Mouse (Mus musculus) lung, postnatal 0 days (tissue): ENCODE data around the gene Crxos. TPM values are rescaled to one million over a fixed set of nuclear protein-coding genes. Genes with fewer than 3 reads are reported as not detected.
A peak's percentile ranks its signal among the peaks of the same experiment; 100 is the strongest.

ENCODE experiments used
- ATAC-seq: fragments of 200-750 bp; cut with Nextera tagmentation; 2 replicates; pipeline ENCODE4 v1.8.0; 2017; ENCODE audit warnings: moderate library complexity
- DNase-seq: peaks from one replicate; pipeline ENCODE4 v3.0.0-alpha.2; 2016; ENCODE audit warnings: low spot score
- H3K27ac ChIP-seq: fragments of 300-500 bp; sonication (generic); 2 replicates; pipeline ENCODE4 v1.5.1; 2014; ENCODE audit warnings: antibody characterized with exemption, mild to moderate bottlenecking, low read length, mixed read lengths
- H3K27me3 ChIP-seq: fragments of 300-500 bp; sonication (generic); replicated peaks from 2 replicates; pipeline ENCODE4 v1.6.1; 2014; ENCODE audit warnings: low read length, mixed read lengths; ENCODE audit not compliant: insufficient read depth
- H3K36me3 ChIP-seq: fragments of 300-500 bp; sonication (generic); 2 replicates; pipeline ENCODE4 v1.6.1; 2014; ENCODE audit warnings: low read length, mixed read lengths; ENCODE audit not compliant: insufficient read depth
- H3K4me1 ChIP-seq: fragments of 300-500 bp; sonication (generic); 2 replicates; pipeline ENCODE4 v1.6.1; 2014; ENCODE audit warnings: antibody characterized with exemption, low read depth, low read length, mixed read lengths; ENCODE audit not compliant: insufficient read depth
- H3K4me2 ChIP-seq: fragments of 300-500 bp; sonication (generic); replicated peaks from 2 replicates; pipeline ENCODE4 v1.6.1; 2014; ENCODE audit warnings: low read depth, mild to moderate bottlenecking, low read length, moderate library complexity, mixed read lengths
- H3K4me3 ChIP-seq: fragments of 300-500 bp; sonication (generic); 2 replicates; pipeline ENCODE4 v1.5.1; 2014; ENCODE audit warnings: low read depth, low read length
- H3K9ac ChIP-seq: fragments of 300-500 bp; sonication (generic); replicated peaks from 2 replicates; pipeline ENCODE4 v1.6.1; 2014; ENCODE audit warnings: low read depth, mild to moderate bottlenecking
- H3K9me3 ChIP-seq: fragments of 300-500 bp; sonication (generic); 2 replicates; pipeline ENCODE4 v1.6.1; 2016; ENCODE audit warnings: low read length, mixed read lengths
- CTCF ChIP-seq: IDR thresholded peaks from 2 replicates; pipeline ENCODE4 v1.5.1; 2016; ENCODE audit warnings: antibody characterized with exemption, mild to moderate bottlenecking
- EP300 ChIP-seq: IDR thresholded peaks from 2 replicates; pipeline ENCODE4 v1.6.1; 2016; ENCODE audit warnings: antibody characterized with exemption, mild to moderate bottlenecking, control low read depth
- WGBS: fragments of 180-500 bp; shearing (Covaris S2); extraction: QIAGEN DNeasy Blood & Tissue Kit; methylation state at CpG from one replicate; pipeline ENCODE4 v1.1.7; 2014; 5-methylcytosine and 5-hydroxymethylcytosine counted together
- polyA plus RNA-seq: library from polyadenylated mRNA; unstranded; fragments of >200 nt; fragmentation: Nextera tagmentation; extraction: Ambion mirVana; gene quantifications from 2 replicates; pipeline ENCODE4 v1.2.1, GENCODE M21; 2015

The Crxos gene
- polyA plus RNA-seq: not detected in 2 replicates

- WGBS: 76% methylated on average over 2 of the region's 2 CpGs
- TF ChIP-seq EP300: no peak
- TF ChIP-seq CTCF: no peak
- Histone ChIP-seq H3K4me3 (no peak within 1 kb of the TSS), H3K9ac (no peak within 1 kb of the TSS), H3K9me3 (no peaks in the 10 kb centered on the region), H3K4me2 (no peak within 1 kb of the TSS), H3K27me3 (no peaks in the 10 kb centered on the region), H3K36me3 (no peaks in the 10 kb centered on the region), H3K27ac (no peak within 1 kb of the TSS), H3K4me1 (no peaks in the 10 kb centered on the region)
- DNase-seq: no peak
- ATAC-seq: no peak
These were observed at the start of gene Crxos for GRCm38 (mm10) chr7:15882317-15882716. Gene Crxos (plus strand): TSS chr7:15882617.

DNA sequence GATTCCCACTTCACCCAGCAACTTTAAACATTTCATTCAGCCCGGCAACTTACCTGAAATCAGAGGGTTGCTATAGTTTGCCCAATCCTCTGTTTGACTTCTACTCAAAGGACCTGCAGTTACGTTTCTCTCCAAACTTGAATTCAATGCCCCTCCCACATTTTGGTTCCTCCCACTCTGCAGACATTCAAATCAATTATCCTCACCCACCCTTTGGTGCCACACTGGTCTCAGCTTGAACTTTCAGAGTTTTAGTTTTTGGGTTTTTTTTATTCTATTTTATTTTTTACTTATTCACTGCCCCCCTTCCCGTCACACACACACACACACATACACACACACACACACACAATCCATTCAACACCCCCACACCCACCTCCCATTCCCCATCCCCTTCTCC lies 42.8 kb upstream of the Crxos start, which contains the start of gene Obox6:
Obox6 (minus strand) TSS at position 101 of the 400 bp plus-strand sequence.
- H3K9me3 ChIP-seq: no peaks in the 10 kb centered on the region
- TF ChIP-seq CTCF: no peak
- TF ChIP-seq EP300: no peak
- whole genome bisulfite sequencing: 80% methylated on average over 3 of the region's 3 CpGs

GRCm38 (mm10) chr7:15859657-15860056 lies 22.8 kb upstream of the Crxos start:
- WGBS: 36% methylated on average over 2 of the region's 2 CpGs
- Histone ChIP-seq H3K9ac (no peak overlapping the region), H3K4me3 (no peak overlapping the region), H3K4me2 (no peak overlapping the region), H3K27ac (no peak overlapping the region), H3K36me3 (no peaks in the 10 kb centered on the region), H3K9me3 (no peaks in the 10 kb centered on the region), H3K27me3 (no peaks in the 10 kb centered on the region), H3K4me1 (no peaks in the 10 kb centered on the region)
- no peak for DNase-seq
- ATAC-seq: no peak
- TF ChIP-seq CTCF (peak; percentile 22; the same call in 1 of the 2 replicates), EP300 (no peak)

More for the DNA sequence above, 42.8 kb upstream of the Crxos start, which contains the start of gene Obox6:
- no peak for DNase-seq
- no peaks in the 10 kb centered on the region for H3K27me3 ChIP-seq
- H3K27ac ChIP-seq: no peak within 1 kb of the TSS
- no peak within 1 kb of the TSS for H3K4me3 ChIP-seq
- no peaks in the 10 kb centered on the region for H3K36me3 ChIP-seq
- no peak for ATAC-seq
- H3K4me2 ChIP-seq: no peak within 1 kb of the TSS
- H3K4me1 ChIP-seq: no peaks in the 10 kb centered on the region
- no peak within 1 kb of the TSS for H3K9ac ChIP-seq

GRCm38 (mm10) chr7:15864104-15864503 lies 18.3 kb upstream of the Crxos start:
- WGBS: 69% methylated on average over 4 of the region's 4 CpGs
- Histone ChIP-seq H3K36me3 (no peaks in the 10 kb centered on the region), H3K9me3 (no peaks in the 10 kb centered on the region), H3K4me2 (no peak overlapping the region), H3K27me3 (no peaks in the 10 kb centered on the region), H3K27ac (no peak overlapping the region), H3K4me3 (no peak overlapping the region), H3K9ac (no peak overlapping the region), H3K4me1 (no peaks in the 10 kb centered on the region)
- ATAC-seq: no peak
- TF ChIP-seq CTCF (no peak), EP300 (no peak)
- no peak for DNase-seq

GRCm38 (mm10) chr7:15879756-15880155 lies 2.7 kb upstream of the Crxos start, which contains the start of gene Crx:
Gene Crx (minus strand): TSS chr7:15879968.
- Histone ChIP-seq H3K27me3 (no peaks in the 10 kb centered on the region), H3K4me1 (no peaks in the 10 kb centered on the region), H3K9me3 (no peaks in the 10 kb centered on the region), H3K36me3 (no peaks in the 10 kb centered on the region), H3K4me2 (no peak within 1 kb of the TSS), H3K9ac (no peak within 1 kb of the TSS), H3K4me3 (no peak within 1 kb of the TSS), H3K27ac (no peak within 1 kb of the TSS)
- ATAC-seq (no peak), DNase-seq (no peak)
- WGBS: 24% methylated on average over 4 of the region's 4 CpGs
- TF ChIP-seq CTCF (no peak), EP300 (no peak)

DNA sequence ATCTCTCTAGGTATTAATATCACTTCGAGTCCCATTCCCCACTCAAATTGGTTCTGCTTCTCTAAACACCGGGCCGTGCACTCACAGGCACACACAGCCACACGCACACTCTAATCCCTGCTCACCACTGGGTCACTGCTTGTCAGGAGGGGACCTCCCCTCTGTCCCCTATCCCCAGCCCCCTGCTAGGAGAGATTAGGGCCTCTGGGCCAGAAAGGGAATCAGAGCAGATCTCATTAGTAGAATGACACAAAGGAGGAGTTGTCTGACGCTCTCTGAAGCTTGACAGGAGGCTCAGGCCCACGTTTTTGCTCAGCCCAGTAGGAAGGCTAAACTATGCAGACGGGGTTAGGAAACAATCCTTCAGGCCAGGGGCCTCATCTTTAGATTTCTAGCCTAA lies 1.0 kb upstream of the Crxos start:
- no peaks in the 10 kb centered on the region for H3K36me3 ChIP-seq
- H3K27ac ChIP-seq: no peak overlapping the region
- ATAC-seq (no peak), DNase-seq (no peak)
- no peak overlapping the region for H3K4me2 ChIP-seq
- 20% methylated on average over 7 of the region's 7 CpGs for WGBS
- no peaks in the 10 kb centered on the region for H3K27me3 ChIP-seq
- H3K9me3 ChIP-seq: no peaks in the 10 kb centered on the region
- H3K9ac ChIP-seq: no peak overlapping the region
- no peak overlapping the region for H3K4me3 ChIP-seq
- H3K4me1 ChIP-seq: no peaks in the 10 kb centered on the region
- TF ChIP-seq EP300: no peak
- TF ChIP-seq CTCF: no peak

GRCm38 (mm10) chr7:15881831-15882230 lies 586 bp upstream of the Crxos start:
- no peak overlapping the region for H3K27ac ChIP-seq
- no peaks in the 10 kb centered on the region for H3K27me3 ChIP-seq
- 44% methylated on average over 3 of the region's 3 CpGs for WGBS
- no peak overlapping the region for H3K4me2 ChIP-seq
- TF ChIP-seq EP300 (no peak), CTCF (no peak)
- ATAC-seq: no peak
- H3K9me3 ChIP-seq: no peaks in the 10 kb centered on the region
- no peaks in the 10 kb centered on the region for H3K4me1 ChIP-seq
- H3K9ac ChIP-seq: no peak overlapping the region
- no peaks in the 10 kb centered on the region for H3K36me3 ChIP-seq
- DNase-seq: no peak
- H3K4me3 ChIP-seq: no peak overlapping the region
